Mouse (Mus musculus) brain, embryonic 14.5 days (tissue): ENCODE measurements around the gene Nppa.

Source experiments
- CTCF ChIP-seq: fragments of 200-500 bp; IDR thresholded peaks from 2 replicates; pipeline ENCODE4 v1.5.1; 2012; ENCODE audit warnings: inconsistent platforms, mild to moderate bottlenecking, moderate library complexity, borderline replicate concordance; ENCODE audit not compliant: insufficient read depth, insufficient read length; ENCODE audit errors: extremely low read depth
- POLR2A ChIP-seq: fragments of 200-500 bp; IDR thresholded peaks from 2 replicates; pipeline ENCODE4 v1.6.1; 2012; ENCODE audit warnings: mild to moderate bottlenecking, inconsistent platforms, borderline replicate concordance; ENCODE audit not compliant: poor library complexity, insufficient read depth, insufficient read length, severe bottlenecking; ENCODE audit errors: extremely low read depth

GRCm38 (mm10) chr4:148001013-148001789 is 679 bp downstream of the Nppa start:
- TF ChIP-seq CTCF (no peak), POLR2A (no peak)
